Mouse (Mus musculus): ENCODE data around the gene St3gal3. TPM values are rescaled to one million over a fixed set of nuclear protein-coding genes. Genes with fewer than 3 reads are reported as not detected.

The St3gal3 gene
- total and polyA plus RNA-seq, 3 experiments = 16.4 to 23.3 TPM; not detected in 1

DNA sequence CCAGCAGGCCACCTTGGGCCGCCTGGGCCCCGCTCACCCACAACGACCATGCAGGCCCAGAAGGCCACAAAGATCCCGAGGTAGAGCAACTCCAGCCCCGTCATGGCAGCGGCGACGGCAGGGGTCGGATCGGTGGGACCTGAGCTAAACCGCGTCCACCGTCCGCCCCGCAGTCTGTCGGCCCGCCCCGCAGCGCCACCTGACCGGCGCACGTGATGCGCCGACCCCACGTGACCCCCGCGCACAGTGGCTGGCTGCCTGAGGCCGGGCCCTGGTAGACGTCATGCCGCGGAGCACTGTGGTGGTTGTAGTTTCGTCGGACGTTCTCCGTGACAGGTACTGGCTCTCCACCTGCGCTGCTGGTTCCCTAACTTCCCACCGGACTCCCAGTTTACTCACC, 247.6 kb downstream of the St3gal3 start, which contains the start of gene Atp6v0b:
Gene Atp6v0b, minus strand, starts transcription at position 201 of the 400 bp plus-strand sequence.
- DNase-seq (ENCODE audit: low read depth, low spot score) = peak; percentile 92
- no peaks in the 10 kb centered on the region for H3K27me3 ChIP-seq (ENCODE audit: control insufficient read depth in 1 of 2, insufficient read depth in 2 of 2, low read length in 2 of 2)
- TF ChIP-seq TCF12 (IDR thresholded peaks at IDR 0.05; ENCODE audit: low read depth, low read length) (peak; percentile 63), MAX (IDR thresholded peaks at IDR 0.05; ENCODE audit: low read length) (peak; percentile 99), CHD2 (IDR thresholded peaks at IDR 0.05; ENCODE audit: low read length) (no peak), USF2 (IDR thresholded peaks at IDR 0.05; ENCODE audit: borderline replicate concordance in 1 of 2, insufficient read depth in 1 of 2, low read depth in 1 of 2, low read length in 2 of 2) (peak; percentile 98 to 100), MYB (IDR thresholded peaks at IDR 0.05; ENCODE audit: low read depth, low read length) (no peak), HCFC1 (IDR thresholded peaks at IDR 0.05; ENCODE audit: low read depth, low read length) (peak; percentile 99), BHLHE40 (IDR thresholded peaks at IDR 0.05; ENCODE audit: borderline replicate concordance, low read depth, low read length) (peak; percentile 98), KAT2A (conservative IDR thresholded peaks at IDR 0.05; ENCODE audit: low read depth, low read length) (peak; percentile 90), ZNF384 (IDR thresholded peaks at IDR 0.05; ENCODE audit: low read depth, low read length) (no peak), POLR2A (IDR thresholded peaks at IDR 0.05; ENCODE audit: control insufficient read depth in 1 of 2, insufficient read depth in 1 of 2, low read depth in 1 of 2, low read length in 2 of 2, poor library complexity in 1 of 2) (peak; percentile 56 to 81; a peak in 3 of 4 replicates), NRF1 (IDR thresholded peaks at IDR 0.05; ENCODE audit: insufficient read depth, low read depth, low read length, poor library complexity, severe bottlenecking) (peak; percentile 65), CTCF (IDR thresholded peaks at IDR 0.05 in 2 of 3, conservative IDR thresholded peaks at IDR 0.05 in 1 of 3; ENCODE audit: control insufficient read depth in 1 of 3, insufficient read depth in 1 of 3, low read depth in 2 of 3, low read length in 3 of 3, poor library complexity in 1 of 3, severe bottlenecking in 1 of 3) (0 out of 6 replicates have a peak, but pooled peaks of 1 of the 3 experiments have one; percentile 0), MXI1 (IDR thresholded peaks at IDR 0.05; ENCODE audit: low read depth, low read length) (peak; percentile 90), NELFE (IDR thresholded peaks at IDR 0.05; ENCODE audit: low read depth, low read length) (peak; percentile 72), MAZ (IDR thresholded peaks at IDR 0.05; ENCODE audit: low read depth, low read length) (no peak), ETS1 (IDR thresholded peaks at IDR 0.05; ENCODE audit: low read depth, low read length) (peak; percentile 64; the same call in 1 of the 2 replicates), RCOR1 (IDR thresholded peaks at IDR 0.05; ENCODE audit: low read depth, low read length) (0 out of 2 replicates have a peak, but pooled peaks have one; percentile 34), SIN3A (IDR thresholded peaks at IDR 0.05; ENCODE audit: low read length) (peak; percentile 93), E2F4 (IDR thresholded peaks at IDR 0.05; ENCODE audit: borderline replicate concordance, low read depth, low read length) (no peak), USF1 (IDR thresholded peaks at IDR 0.05; ENCODE audit: low read depth, low read length) (peak; percentile 99), ZMIZ1 (IDR thresholded peaks at IDR 0.05; ENCODE audit: low read depth, low read length) (0 out of 2 replicates have a peak, but pooled peaks have one; percentile 2), ELF1 (IDR thresholded peaks at IDR 0.05; ENCODE audit: low read depth, low read length) (peak; percentile 68)
- no peaks in the 10 kb centered on the region for H3K9me3 ChIP-seq (replicated peaks; ENCODE audit: insufficient read depth, low read length)
- H3K27ac ChIP-seq (ENCODE audit: control insufficient read depth, low read depth, low read length) = peak within 1 kb of the TSS; percentile 62
- H3K4me3 ChIP-seq (ENCODE audit: control insufficient read depth in 1 of 2, insufficient read depth in 1 of 2, low read depth in 2 of 2, low read length in 2 of 2) = peak within 1 kb of the TSS; percentile 60 to 90
- peaks cover 0 to 3% of the 10 kb centered on the region in 2 experiments; a peak in 3 of 4 replicates for H3K36me3 ChIP-seq (ENCODE audit: control insufficient read depth in 1 of 2, insufficient read depth in 2 of 2, low read length in 2 of 2)
- peaks cover 25% of the 10 kb centered on the region for H3K79me2 ChIP-seq (ENCODE audit: control insufficient read depth, insufficient read depth, low read length, poor library complexity)
- peaks cover 0 to 15% of the 10 kb centered on the region in 2 experiments; a peak in 3 of 4 replicates for H3K4me1 ChIP-seq (ENCODE audit: control insufficient read depth in 1 of 2, insufficient read depth in 2 of 2, low read length in 2 of 2)
- peak within 1 kb of the TSS; percentile 93 for H3K9ac ChIP-seq (ENCODE audit: control insufficient read depth, low read depth, low read length, poor library complexity, severe bottlenecking)
